8 mouse cellular contexts compared by ENCODE assay signal in the genomic region with DNA sequence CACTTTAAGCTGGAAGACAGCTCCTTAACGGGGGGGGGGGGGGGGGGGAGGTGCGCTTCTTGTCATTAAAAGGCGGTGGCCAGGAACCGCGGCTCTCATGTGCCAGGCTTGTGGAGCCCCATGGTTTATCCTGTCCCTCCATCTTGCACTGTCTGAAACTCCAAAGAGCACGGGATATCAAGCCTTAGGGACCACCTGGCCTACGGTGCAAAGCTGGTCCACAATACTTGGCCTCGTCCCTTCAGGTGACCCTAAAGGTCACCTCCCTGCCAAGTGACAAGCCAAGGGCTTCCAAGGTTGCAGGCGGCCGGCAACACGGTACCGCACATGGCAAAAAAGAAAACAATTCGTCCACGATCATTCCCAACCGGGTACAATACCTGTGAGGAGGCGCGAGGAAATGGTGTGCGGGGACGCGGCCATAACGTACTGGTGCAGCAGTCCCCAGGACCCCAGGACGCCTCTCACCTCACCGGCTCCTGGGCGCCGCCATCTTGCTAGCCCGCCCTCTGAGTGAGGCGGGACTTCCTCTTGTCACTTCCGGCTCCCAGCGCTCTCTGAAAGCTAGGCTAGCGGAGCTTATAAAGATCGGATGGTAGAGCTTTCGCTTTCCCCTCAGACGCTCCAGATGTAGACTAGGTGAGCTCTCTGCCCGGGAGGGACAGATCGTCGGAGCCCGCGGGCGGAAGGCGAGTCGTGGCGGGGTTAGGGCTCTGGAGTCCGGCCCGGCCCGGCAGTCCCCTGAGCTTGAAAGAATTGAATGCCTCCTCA. TPM values are rescaled to one million over a fixed set of nuclear protein-coding genes. Genes with fewer than 3 reads are reported as not detected.
DNase-seq lines count a peak whose midpoint lies in the region; ATAC-seq lines count a peak whose summit lies in the region.

Gene Cox10, minus strand, starts transcription at position 513 of the 771 bp plus-strand sequence.

- peak within 1 kb of the TSS; percentile 61 for H3K4me3 ChIP-seq in hindbrain, embryonic 15.5 days

- peak within 1 kb of the TSS; percentile 87 for H3K27ac ChIP-seq in hindbrain, embryonic 15.5 days (replicated peaks)

- peak within 1 kb of the TSS; percentile 64 for H3K4me2 ChIP-seq in hindbrain, embryonic 15.5 days

- peak; percentile 94 for ATAC-seq in hindbrain, embryonic 15.5 days (ENCODE audit: low FRiP score, low read depth)

- under 1% methylated on average over 45 of the region's 45 CpGs for WGBS in hindbrain, embryonic 15.5 days

- H3K36me3 ChIP-seq in hindbrain, embryonic 15.5 days = no peaks in the 10 kb centered on the region

- no peaks in the 10 kb centered on the region for H3K9me3 ChIP-seq in hindbrain, embryonic 15.5 days

- no peaks in the 10 kb centered on the region for H3K27me3 ChIP-seq in hindbrain, embryonic 15.5 days

- peak within 1 kb of the TSS; percentile 77 for H3K9ac ChIP-seq in hindbrain, embryonic 15.5 days

- peak; percentile 91 for DNase-seq in R1 (ENCODE audit: low read depth, low spot score)
- peak; percentile 91 to 92 for DNase-seq in cerebellum, postnatal 25 days
- peak; percentile 87 to 88 for DNase-seq in frontal cortex, postnatal 36 days (ENCODE audit: low spot score in 2 of 2)
- peak; percentile 75 for DNase-seq in left cerebral cortex, adult 11 months (ENCODE audit: low spot score)
- DNase-seq in lung, postnatal 4 days = peak; percentile 89
- DNase-seq in retina, postnatal 7 days (ENCODE audit: low read depth, low spot score) = peak; percentile 84
- peak; percentile 74 for DNase-seq in urinary bladder, adult 2 months (ENCODE audit: low spot score)

- H3K4me1 ChIP-seq in hindbrain, embryonic 15.5 days (replicated peaks) = peaks cover 13% of the 10 kb centered on the region

RNA-seq across cellular contexts. Expression of gene Cox10, which starts in this region (rescaled TPM):
- 23.3 and 25.4 TPM in 2 replicates for polyA plus RNA-seq in hindbrain, embryonic 15.5 days (2015; fragmentation: Nextera tagmentation; extraction: Ambion mirVana)
- polyA plus RNA-seq in urinary bladder, adult 2 months (2012; rRNA removed) = 6.4 and 8.2 TPM in 2 replicates

Comparison
In these comparisons a context has a peak if more than half of its experiments do, and no peak if none do; other contexts are left out.
1. Peak in every context shown above with its lines: DNase-seq, ATAC-seq, H3K4me3 ChIP-seq and H3K27ac ChIP-seq.